Mouse (Mus musculus): ENCODE data around the gene Map1lc3a.

Gene Map1lc3a

DNA sequence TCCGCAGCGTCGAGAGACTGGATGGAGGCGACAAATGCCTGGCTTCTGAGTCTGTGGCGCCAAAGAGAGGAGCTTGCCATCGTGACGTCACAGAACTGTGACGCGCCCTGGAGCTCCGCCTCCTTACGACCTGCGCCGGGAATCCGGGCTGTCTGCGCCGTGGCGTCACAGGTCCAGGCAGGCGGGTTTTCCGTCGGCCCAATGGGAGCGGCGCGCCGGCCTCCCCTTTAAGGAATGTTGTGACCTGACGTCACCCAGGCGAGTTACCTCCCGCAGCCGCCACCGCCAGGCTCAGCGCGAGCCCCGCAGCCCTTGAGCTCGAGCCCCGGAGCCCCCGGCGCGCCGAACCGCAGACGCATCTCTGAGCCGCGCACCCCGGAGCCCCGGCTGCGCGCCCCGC, at the start of gene Map1lc3a:
Gene Map1lc3a (plus strand): TSS at position 103 of the 400 bp plus-strand sequence.
- DNase-seq: peak; percentile 98

DNA sequence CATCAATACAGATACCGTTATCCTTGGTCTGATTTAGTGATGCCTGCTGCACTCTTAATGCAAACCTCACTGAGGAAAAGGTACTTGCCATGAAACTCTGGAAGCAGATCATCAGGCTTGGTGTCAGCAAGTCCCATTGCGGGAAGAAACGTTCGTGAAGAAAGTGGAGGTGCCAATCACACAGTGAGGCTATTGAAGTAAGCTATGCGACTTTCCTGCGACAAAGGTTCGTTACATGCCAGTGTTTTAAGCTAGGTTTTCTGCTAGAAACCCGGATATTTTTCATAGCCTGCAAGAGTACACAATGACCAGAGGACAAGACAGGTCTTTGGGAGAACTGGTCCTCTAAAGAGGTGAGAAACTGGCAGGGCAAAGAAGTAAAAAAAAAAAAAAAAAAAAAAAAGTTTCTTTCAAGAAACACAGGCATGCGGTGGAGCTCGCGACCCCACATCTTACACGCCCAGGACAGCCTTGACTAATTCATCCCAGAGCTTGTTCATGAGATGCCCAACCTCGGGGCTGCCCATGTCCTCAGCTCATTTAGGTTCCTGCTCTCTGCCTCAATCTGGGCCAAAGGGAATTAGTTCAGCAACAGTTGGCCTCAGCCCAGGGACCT, 40.2 kb upstream of the Map1lc3a start:
- DNase-seq: no peak

DNA sequence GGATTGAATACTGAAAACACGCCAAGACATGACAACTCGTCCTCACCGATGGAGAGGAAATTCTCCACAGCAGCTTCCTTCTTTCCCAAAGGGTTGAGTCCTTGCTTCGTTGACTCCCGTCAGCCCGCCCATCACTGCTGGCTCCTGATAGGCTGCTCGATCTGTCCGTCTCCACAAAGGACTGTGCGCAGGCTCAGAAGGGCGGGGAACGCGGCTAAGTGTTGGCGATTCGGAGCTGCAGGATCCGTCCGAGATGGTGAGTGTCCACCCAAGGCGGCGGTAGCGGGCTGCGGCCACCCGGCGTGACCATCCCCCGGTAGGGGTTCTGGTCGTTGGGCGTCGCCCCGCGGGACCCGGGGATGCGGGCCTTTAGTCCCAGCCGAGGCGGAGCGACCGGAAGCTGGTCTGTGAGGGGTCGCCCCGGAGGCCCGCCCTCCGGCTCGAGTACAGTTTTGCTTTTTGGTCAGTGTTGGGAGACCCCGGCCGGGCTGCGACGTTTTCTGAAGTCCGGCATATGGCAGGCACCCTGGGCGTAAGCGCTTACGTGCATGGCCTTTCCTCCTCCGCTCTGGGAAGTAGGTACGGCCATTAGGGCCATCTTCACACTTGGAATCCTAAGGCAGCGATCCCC, 39.6 kb upstream of the Map1lc3a start, which contains the start of gene Dynlrb1:
Gene Dynlrb1 (plus strand): TSS at position 172 of the 631 bp plus-strand sequence.
- DNase-seq: peak; percentile 99 to 100

DNA sequence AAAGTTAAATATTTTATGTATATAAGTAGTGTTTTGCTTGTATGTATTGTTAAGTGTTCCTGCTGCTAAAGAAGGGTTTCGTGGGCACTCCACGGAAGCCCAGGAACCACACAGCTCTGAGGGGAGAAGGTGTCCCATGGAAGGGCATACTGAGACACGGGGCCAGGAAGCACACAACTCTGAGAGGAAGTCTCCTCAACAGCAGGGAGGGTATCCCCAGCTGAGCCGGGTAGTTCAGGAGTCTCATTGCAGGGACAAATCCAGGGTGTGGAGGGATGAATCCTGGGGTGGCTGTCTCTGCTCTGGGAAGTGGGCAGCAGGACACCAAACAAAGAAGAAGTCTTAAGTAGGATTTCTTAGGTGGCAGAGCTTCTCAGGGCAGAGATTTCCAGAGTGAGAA, 38.8 kb upstream of the Map1lc3a start:
- no peak for DNase-seq

DNA sequence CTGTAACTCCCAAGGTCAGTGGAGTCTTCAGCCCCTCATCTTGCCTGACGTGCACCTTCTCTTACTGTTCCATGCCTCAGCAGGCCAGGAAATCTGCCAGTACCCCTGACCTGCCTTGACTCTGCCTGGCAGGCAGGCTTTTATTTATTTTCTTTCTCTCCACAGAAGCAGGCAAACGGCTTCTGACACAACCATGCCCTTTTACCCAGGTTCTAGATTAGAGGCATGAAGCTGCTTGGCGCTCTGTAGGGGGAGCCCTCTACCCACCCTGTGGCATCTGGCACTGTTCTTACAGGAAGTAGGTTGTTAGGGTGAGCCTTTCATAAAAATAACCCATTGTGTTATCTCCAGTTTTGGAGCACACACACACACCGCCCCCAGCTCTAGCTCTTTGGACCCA, 35.2 kb upstream of the Map1lc3a start:
- DNase-seq: peak; percentile 39 to 63

DNA sequence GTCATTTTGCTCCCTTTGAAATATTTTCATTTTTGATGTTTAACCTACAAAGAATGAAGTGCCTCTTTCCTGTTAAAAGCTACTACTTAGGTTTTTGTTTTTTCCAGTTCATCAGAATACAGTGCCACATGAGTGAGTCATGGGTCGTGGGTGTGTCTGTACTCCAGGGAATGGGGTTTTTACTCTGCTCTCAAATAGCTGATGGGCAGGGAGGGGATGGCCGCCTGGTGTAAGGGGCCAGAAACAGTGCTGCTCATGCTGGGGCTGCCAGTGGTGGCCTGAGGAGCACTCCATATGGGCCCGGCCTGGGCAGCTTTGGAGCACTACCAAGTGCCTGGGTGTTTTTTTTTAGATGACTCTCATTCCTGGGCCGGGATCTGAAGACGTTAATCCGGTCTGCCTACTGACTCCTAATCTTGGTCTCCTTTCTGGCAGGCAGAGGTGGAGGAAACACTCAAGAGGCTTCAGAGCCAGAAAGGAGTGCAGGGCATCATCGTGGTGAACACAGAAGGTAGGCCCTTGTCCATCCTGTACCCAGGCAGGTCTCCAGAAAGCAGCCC, 33.7 kb upstream of the Map1lc3a start:
- DNase-seq: no peak

DNA sequence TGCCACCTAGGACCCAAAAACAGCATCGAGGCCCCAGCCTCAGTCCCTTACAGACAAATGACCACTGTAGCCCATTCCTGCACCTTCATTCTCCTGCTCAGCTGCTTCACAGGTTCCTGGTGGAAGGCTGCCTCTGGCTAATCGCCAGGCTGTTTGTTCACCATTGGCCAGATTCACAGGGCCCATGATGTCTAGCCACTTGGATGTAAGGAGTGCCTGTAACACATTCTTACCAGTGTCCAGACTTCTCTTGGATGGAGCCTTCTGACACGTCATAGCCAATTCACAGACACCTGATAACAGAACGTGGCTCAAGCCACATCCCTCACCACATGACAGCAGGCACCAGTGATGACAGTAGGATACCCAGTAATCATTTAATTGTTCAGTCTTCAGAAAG, 29.9 kb upstream of the Map1lc3a start:
- no peak for DNase-seq

DNA sequence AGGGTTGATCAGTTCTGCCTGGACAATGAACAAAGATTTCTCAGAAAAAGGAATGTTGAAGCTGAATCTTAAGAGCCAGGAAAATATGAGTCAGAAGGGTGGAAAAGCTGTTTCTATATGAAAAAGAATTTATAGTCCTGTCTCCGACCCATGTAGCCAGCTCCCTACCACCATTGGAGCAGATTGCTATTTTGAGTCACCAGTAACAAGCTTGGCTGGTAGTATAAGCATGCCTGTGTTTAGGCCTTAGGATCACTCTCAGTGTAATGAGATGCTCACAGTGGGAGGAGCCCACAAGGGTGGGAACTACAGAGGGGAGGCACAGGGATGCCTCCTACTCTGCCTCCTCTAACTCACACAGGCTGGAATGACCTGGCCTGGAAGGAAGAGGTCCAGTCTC, 27.9 kb upstream of the Map1lc3a start:
- no peak for DNase-seq

DNA sequence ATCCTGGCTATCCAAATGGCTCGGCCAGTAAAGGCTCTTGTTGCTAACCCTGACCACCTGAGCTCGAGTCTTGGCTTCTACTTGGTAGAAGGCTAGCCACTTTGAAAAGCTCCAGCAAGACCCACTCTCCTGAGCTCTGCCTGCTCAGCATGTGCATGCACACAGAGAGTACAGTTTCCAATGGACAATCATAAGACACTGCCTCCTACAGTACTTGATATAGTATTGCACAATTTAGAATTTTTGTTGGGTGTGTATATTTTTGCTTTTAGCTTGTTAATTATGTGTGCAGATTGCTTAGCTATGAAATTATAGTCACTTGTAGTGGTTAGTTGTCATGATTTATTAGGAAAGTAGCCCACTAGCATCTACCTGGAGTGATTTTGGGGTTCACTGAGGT, 27.4 kb upstream of the Map1lc3a start:
- no peak for DNase-seq

DNA sequence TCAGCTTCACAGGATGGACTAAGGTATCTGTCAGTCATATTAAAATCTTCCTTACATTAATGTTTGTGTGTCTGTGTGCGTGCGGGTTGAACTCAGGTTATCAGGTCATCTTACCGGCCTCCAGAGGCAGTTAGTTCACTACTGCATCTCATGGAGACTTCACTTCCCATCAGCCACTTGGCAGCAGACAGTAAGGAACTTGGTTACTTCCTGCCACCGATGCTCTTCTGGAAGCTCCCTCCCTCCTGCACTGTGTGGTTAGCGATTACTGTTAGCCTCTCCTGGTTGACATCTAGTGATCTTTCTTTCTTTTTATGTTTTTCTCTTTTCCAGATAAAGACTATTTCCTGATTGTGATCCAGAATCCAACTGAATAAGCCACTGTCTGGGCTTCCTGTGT, 26.5 kb upstream of the Map1lc3a start:
- DNase-seq: no peak

DNA sequence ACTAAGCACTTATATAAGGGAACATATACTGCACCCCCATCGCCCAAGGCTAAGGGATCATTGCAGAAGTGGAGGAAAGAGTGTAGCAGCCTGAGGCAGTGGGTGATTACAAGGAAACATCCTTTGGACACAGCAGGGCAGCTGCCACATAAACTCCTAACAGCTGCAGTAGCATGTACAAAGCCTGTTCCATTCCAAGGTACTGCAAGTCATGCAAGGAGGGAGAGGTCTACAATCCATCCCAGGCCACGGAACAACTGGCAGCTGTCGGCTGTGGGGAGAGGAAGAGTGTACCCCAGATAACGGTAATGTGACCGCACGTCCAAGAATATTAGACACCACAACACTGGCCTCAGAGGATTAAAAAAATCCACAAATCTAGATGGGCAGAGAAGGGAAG, 10.6 kb upstream of the Map1lc3a start:
- DNase-seq: no peak

DNA sequence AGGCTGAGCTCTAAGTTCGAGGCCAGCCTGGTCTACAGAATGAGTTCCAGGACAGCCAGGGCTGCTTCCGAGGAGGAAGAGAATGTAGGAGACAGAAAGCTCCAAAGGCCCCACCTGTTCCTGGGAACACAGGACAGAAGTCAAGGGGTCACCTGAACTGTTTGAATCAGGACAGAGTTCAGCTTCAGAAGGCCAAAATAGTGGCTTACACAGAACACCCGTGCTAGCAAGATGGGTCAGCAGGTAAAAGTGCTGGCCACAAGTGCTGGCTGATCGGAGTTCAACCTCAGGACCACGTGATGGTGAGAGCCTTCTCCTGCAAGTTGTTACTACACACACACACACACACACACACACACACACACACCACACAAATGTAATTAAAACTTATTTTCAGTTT, 9.2 kb upstream of the Map1lc3a start:
- peak; percentile 68 to 69 for DNase-seq

DNA sequence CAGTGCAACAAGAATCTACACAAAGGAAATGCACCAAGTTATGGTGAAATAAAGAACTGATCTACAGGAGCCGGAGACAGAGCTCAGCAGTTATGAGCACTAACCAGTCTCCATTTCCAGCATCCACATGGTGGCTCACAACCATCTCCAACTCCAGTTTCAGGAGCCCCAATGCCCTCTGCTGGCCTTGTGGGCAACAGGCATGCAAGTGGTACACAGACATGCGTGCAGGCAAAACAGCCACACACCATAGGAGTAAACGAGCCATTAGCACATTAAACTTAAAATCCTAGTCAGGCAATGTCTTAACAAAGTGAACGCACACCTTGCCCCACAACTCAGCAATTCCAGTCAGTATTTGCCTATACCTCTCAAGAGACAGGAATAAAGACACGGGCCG, 4.1 kb upstream of the Map1lc3a start:
- peak in 1 of 2 experiments; percentile 41 for DNase-seq

DNA sequence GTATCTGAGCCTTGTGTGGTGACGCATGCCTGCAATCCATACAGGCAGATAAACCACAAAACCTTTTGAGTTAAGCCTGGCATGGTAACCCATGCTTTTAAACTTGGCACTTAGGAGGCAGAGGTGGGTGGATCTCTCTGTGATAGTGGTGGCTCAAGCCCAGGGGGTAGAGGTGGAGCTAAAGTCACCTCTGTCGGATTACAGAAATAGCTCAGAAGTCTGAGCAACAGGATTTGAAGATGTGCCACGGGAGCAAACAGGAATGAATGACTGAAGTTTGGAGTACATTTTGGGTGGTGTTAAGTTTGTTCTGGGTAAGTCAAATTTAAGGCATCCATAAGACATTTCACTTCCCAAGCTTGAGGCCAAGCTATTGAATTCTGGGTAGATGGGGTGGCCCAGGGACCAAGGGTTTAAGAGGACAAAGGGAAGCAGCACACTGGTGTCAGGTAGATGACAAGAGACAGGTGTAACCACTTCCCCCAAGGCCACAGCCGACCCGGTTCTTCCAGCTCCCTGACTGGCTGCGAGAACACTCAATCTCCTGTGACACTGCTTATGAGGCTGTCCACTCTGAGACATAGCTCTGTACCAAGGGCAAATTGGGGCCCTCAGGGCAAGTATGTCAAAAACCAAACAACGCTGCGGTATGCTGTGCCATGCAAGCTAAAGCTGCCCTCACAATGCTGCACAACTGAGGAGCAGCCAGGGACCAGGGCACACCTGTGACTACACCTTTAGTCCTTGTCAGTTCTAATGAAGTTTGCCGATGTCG, 3.5 kb upstream of the Map1lc3a start:
- DNase-seq: no peak

DNA sequence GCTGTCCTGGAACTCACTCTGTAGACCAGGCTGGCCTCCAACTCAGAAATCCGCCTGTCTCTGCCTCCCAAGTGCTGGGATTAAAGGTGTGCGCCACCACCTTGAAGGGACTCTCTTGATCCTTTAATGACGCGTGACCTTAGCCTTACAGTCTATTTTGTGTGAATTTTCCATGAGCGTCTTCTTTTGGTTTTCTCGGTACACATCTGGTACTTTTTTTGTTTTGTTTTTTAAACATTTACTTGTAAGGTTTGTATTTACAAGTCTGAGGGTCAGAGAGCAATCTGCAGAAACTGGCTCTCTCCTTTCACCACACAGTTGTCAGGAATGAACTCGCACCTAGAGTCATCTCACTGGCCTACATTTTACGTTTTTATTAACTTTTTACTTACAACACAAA, 2.5 kb upstream of the Map1lc3a start:
- peak in 1 of 2 experiments; percentile 29 for DNase-seq

DNA sequence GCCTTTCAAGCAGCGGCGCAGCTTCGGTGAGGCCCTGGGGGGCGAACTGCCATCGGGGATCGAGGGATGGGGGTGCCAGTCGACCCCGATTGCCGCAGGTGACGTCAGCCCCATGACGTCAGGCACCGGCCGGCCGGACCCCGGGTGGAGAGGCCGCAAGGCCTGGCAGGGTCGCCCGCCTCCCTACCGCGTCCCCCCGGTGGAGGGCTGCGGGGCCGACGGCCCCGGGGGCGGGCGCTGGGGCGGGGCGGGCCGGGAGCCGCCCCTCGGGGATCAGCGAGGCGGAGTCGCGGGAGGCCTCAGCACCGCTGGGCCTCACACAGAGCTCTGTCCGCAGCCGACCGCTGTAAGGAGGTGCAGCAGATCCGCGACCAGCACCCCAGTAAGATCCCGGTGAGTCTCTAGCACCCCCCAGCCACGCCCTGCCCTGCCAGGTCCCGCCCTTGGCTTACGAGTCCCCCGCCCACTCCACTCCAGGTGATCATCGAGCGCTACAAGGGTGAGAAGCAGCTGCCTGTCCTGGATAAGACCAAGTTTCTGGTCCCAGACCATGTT, 601 bp downstream of the Map1lc3a start:
- peak; percentile 66 to 80 for DNase-seq

DNA sequence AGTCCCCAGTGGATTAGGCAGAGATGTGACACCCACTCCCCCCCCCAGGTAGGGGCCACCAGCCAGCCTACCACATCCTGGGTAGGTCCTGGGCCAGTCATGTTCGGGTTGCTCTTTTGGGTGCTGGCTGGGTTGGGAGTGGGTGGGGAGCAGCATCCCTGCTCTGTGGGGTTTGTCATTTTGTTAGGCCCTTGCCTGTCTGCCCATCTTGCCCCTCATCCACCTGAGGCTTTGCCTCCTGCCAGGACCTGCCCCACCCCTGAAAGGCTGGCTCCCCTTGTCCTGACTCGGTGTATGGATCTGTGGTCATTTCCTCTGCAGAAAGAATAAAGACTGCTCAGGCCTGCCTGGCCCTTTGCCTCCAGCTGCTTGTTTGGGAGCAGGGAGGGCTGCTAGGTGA, 1.6 kb downstream of the Map1lc3a start:
- DNase-seq: no peak

DNA sequence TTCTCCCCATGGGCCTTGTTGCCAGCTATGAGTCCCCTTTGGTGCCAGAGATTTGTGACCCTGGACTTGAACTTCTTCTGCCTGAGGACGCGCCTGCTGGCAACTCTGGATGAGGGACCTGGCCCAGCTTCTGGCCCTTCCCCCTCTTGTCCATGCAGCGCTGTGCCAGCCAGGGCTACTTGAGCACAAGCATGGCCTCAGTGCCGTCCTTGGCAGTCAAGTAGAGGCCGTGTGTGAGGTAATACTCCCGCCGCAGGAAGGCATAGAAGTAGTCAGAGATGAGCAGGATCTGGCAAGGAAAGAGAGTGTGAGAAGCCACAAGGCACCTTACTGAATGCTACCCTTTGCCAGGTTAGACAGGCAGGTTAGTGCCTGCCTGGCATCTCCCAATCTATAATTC, 2.3 kb downstream of the Map1lc3a start:
- DNase-seq: peak in 1 of 2 experiments; percentile 17

DNA sequence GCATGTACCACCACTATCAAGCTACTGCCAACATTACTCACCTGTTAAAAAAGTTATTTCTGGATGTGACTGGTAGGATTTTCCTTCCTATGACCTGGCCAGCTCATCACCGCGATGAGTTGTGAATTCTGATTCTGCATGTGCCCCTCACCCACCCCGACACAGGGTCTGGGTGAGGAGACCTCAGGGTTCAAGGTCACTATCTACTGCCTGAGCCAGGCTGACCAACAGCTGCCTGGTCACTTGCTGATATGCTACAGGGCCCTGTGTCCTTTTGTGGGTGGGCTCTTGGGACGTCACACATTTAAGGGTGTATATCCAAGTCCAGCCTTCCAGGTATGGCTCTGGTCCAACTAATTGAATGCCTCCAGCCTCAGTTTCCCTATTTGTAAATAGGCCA, 3.1 kb downstream of the Map1lc3a start:
- DNase-seq: no peak

DNA sequence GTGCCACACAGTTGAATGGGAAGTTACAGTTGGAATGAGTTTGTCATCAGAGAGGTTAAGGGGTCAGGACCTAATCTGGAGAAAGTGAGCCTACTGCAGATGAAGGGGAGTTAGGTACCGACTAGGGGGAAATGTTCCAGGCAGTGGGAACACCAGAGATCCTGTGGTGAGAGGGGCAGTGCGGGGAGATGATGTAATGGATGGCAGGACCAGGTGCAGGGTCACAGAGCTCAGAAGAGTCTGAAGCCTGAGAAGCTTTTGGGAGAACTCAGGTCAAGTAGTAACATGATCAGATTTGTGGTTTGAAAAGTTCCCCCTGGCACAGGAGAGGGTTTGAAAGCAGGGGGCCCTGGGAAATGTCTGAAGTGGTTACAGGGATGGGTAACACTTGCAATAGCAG, 4.0 kb downstream of the Map1lc3a start:
- no peak for DNase-seq

DNA sequence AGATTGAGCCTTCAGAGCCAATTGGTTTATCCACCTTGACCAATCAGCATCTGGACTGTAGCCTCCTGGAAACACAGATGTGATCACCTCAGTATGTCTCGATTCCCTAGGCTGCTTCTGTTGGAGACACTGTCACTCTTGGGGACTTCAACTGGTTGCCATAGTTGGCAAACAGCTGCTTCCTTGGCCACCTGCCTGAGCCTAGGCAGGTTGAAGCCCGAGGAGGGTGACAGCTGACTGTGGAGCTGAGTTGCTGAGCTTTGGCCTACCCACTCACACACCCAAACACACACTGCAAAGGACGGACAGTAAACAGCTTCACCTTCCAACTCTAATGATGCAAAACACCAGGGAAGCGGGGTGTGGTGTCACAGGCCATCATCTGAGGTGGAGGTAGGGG, 7.7 kb downstream of the Map1lc3a start:
- DNase-seq: no peak

DNA sequence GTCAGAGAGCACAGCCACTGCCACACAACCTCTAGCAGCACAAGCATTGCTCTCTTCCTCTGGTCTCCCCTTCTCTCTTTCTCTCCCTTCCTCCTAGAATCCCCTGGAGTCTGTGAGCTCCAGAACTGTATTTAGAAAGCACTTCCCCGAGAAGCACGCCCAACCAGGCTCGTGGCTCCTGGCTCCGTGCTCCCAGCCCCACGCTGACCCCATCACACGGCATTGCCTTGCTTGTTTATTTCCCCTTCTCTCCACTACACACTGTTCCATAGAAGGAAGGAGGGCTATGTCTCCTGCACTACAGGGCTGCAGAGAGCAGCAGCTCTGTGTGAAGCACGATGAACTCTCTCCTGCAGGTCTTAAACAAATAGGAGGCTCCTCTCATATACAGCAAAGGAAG, 8.6 kb downstream of the Map1lc3a start:
- no peak for DNase-seq

DNA sequence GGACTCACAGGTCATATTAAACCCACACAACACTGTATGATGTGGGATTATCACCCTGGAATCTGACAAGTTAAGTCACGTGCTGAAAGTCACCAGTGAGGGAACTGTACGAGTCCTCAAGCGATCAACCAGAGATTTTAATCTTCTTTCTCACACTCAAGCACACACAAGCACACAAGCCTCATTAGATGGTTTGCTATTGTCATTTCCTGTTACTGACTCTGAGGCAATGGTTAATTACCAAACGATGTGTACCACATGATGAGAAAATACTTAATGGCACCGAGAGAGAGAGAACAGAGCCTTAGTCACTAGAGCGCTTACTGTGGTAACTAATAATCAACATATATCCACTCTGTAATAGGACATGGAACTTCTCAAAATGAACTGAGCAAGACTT, 9.6 kb downstream of the Map1lc3a start:
- DNase-seq: no peak
